Mouse (Mus musculus) cortical plate, adult 2 months (tissue): ENCODE measurements around the gene Ptgfrn.

Experiments used
- CTCF ChIP-seq: fragments of 200-500 bp; IDR thresholded peaks from 2 replicates; pipeline ENCODE4 v1.5.1; 2011; ENCODE audit warnings: mild to moderate bottlenecking, control low read depth, low read length; ENCODE audit not compliant: insufficient read depth; ENCODE audit errors: extremely low read depth
- POLR2A ChIP-seq: fragments of 200-500 bp; IDR thresholded peaks from 2 replicates; pipeline ENCODE4 v1.6.1; 2011; ENCODE audit warnings: mild to moderate bottlenecking, low read length, control low read depth; ENCODE audit not compliant: insufficient read depth; ENCODE audit errors: extremely low read depth

DNA sequence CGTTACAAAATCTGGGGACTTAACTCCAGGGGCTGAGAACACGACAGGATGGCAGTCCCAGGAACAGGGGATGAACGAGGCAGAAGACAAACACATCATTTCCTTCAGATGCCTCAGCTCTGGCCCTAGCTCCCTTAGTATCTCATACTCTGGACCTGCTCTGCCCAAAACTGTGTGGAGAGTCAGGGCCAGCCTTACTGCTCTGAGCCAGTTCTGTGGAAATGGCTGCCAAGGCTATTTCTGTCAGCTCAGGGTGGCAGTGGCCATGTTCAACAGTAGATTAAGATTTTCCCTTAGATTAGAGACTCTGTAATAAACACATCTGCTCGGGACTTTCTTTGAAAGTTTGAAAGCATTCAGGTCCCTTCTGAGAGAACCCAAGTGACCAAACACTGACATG is 58.5 kb downstream of the Ptgfrn start:
- no peak for TF ChIP-seq POLR2A
- TF ChIP-seq CTCF, result no peak
